Mouse (Mus musculus) liver, postnatal 0 days (tissue): ENCODE measurements at regions not wholly inside any gene's neighbourhood (a gene's known extent, or its start where the extent isn't known, plus 50 kb on each side); places are given as distances from the start of the nearest gene placed in this dataset.

Source experiments
- CTCF ChIP-seq: sonication (generic); IDR thresholded peaks from 2 replicates; pipeline ENCODE4 v1.5.1; 2016; ENCODE audit warnings: antibody characterized with exemption, low read depth
- EP300 ChIP-seq: IDR thresholded peaks from 2 replicates; pipeline ENCODE4 v1.6.1; 2016; ENCODE audit warnings: antibody characterized with exemption, low read depth, mild to moderate bottlenecking

GRCm38 (mm10) chr2:173385722-173386141, 109.4 kb upstream of the Pmepa1 start:
- TF ChIP-seq CTCF (no peak), EP300 (no peak)
